Mouse (Mus musculus): ENCODE measurements around the gene Gm49396. TPM values are rescaled to one million over a fixed set of nuclear protein-coding genes. Genes with fewer than 3 reads are reported as not detected.

The Gm49396 gene
- 9.9 and 12.3 TPM in 2 replicates for polyA plus RNA-seq (2016; fragmentation: Nextera tagmentation; extraction: Ambion mirVana)

GRCm38 (mm10) chr7:30563117-30563905 lies at the start of gene Gm49396, which contains the start of the genes U2af1l4 and Psenen:
Gene Gm49396 (plus strand): TSS chr7:30563344.
Gene U2af1l4 (plus strand): TSS chr7:30563301.
Gene Psenen (minus strand): TSS chr7:30563627.
- H3K27me3 ChIP-seq (ENCODE audit: insufficient read depth, poor library complexity, severe bottlenecking): no peaks in the 10 kb centered on the region
- DNase-seq (ENCODE audit: low spot score): peak; percentile 99
- H3K4me3 ChIP-seq: peak within 1 kb of the TSS; percentile 79
- no peaks in the 10 kb centered on the region for H3K9me3 ChIP-seq
- under 1% methylated on average over 45 of the region's 45 CpGs for WGBS
- H3K27ac ChIP-seq: peak within 1 kb of the TSS; percentile 95
- peaks cover 40% of the 10 kb centered on the region for H3K36me3 ChIP-seq
- peaks cover 13% of the 10 kb centered on the region for H3K4me1 ChIP-seq

DNA sequence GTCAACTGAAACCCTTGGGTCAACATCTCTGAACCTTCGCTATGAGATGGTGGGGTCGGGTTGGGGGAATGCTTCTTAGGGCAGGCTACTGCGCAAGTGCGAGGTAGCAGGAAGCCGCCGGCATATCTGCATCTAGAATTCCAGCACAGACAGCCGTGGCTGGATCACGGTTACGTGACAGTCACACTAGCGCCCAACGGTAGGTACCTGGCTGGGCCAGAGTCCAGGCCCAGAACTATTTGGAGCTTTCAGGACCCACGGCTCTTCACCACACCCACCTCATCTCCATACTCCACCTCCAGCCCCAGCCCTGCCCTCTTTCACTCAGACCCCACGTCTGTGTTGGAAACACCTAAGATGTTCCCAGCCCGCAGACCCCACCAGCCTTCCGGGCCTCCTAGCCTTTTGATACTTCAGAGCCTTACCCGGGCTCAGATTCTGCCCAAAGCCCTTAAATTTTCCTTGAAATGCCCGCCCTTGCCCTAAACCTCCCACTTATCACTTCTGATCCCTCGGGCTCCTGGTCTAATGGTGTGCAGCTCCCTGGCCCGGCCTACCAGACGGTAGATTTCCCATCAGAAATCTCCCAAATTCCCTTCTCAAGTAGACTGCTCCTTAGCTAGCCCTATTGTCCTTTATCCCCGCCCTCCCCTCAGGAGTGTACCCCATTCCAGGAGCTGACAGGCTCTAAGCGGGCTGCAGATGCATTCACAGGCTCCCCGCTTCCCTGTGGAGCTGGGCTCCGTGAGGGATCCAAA lies 48.0 kb upstream of the Gm49396 start:
- H3K4me3 ChIP-seq: peak overlapping the region; percentile 27; the same call in 1 of the 2 replicates
- H3K9me3 ChIP-seq: no peaks in the 10 kb centered on the region
- no peaks in the 10 kb centered on the region for H3K36me3 ChIP-seq
- WGBS: 44% methylated on average over 24 of the region's 24 CpGs
- peaks cover 20% of the 10 kb centered on the region for H3K27me3 ChIP-seq (ENCODE audit: insufficient read depth, poor library complexity, severe bottlenecking)
- DNase-seq (ENCODE audit: low spot score): no peak
- no peaks in the 10 kb centered on the region for H3K4me1 ChIP-seq
- no peak overlapping the region for H3K27ac ChIP-seq

- DNase-seq (ENCODE audit: low spot score): no peak
These were observed 44.8 kb upstream of the Gm49396 start for GRCm38 (mm10) chr7:30518325-30518724.

GRCm38 (mm10) chr7:30520396-30520795 lies 42.7 kb upstream of the Gm49396 start:
- 68% methylated on average over 4 of the region's 4 CpGs for WGBS
- Histone ChIP-seq H3K4me1 (peaks cover 3% of the 10 kb centered on the region; the same call in 1 of the 2 replicates), H3K27ac (no peak overlapping the region), H3K9me3 (no peaks in the 10 kb centered on the region), H3K4me3 (no peak overlapping the region), H3K27me3 (ENCODE audit: insufficient read depth, poor library complexity, severe bottlenecking) (peaks cover 44% of the 10 kb centered on the region), H3K36me3 (peaks cover 22% of the 10 kb centered on the region)
- DNase-seq (ENCODE audit: low spot score): no peak

More at GRCm38 (mm10) chr7:30518325-30518724, 44.8 kb upstream of the Gm49396 start:
- Histone ChIP-seq H3K36me3 (peaks cover 3% of the 10 kb centered on the region; the same call in 1 of the 2 replicates), H3K27ac (no peak overlapping the region), H3K27me3 (ENCODE audit: insufficient read depth, poor library complexity, severe bottlenecking) (peaks cover 30% of the 10 kb centered on the region), H3K4me3 (no peak overlapping the region), H3K9me3 (no peaks in the 10 kb centered on the region), H3K4me1 (no peaks in the 10 kb centered on the region)
- WGBS: 31% methylated on average over 8 of the region's 8 CpGs

- no peak overlapping the region for H3K4me3 ChIP-seq
- 81% methylated on average over 5 of the region's 5 CpGs for WGBS
- peaks cover 39% of the 10 kb centered on the region for H3K27me3 ChIP-seq (ENCODE audit: insufficient read depth, poor library complexity, severe bottlenecking)
- H3K36me3 ChIP-seq: peaks cover 27% of the 10 kb centered on the region
- no peaks in the 10 kb centered on the region for H3K9me3 ChIP-seq
- peaks cover 3% of the 10 kb centered on the region for H3K4me1 ChIP-seq
- H3K27ac ChIP-seq: no peak overlapping the region
- no peak for DNase-seq (ENCODE audit: low spot score)
These were observed 42.3 kb upstream of the Gm49396 start for GRCm38 (mm10) chr7:30520856-30521255.

DNA sequence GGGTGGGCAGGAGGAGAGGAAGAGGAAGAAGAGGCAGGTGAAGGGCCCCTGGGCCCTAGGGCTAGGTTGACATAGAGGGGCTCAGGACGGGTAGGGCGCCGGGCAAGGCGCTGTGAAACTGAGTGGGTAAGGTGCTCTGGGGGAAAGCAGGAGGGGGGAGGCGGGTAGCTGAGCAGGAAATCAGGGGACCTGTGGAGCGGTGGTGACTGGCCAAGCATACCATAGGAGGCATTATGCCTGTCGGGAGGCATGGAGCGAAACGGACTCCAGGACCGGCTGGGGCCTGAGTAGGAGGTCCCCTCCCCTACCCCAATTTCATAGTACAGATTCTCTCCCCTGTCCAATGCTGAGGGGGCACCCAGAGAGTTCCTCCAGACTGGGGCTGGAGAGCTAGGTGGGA lies 40.3 kb upstream of the Gm49396 start:
- no peaks in the 10 kb centered on the region for H3K9me3 ChIP-seq
- no peak for DNase-seq (ENCODE audit: low spot score)
- WGBS: 79% methylated on average over 10 of the region's 10 CpGs
- H3K4me3 ChIP-seq: no peak overlapping the region
- H3K4me1 ChIP-seq: peaks cover 14% of the 10 kb centered on the region
- H3K27me3 ChIP-seq (ENCODE audit: insufficient read depth, poor library complexity, severe bottlenecking): peaks cover 54% of the 10 kb centered on the region
- H3K36me3 ChIP-seq: peaks cover 44% of the 10 kb centered on the region
- no peak overlapping the region for H3K27ac ChIP-seq

DNA sequence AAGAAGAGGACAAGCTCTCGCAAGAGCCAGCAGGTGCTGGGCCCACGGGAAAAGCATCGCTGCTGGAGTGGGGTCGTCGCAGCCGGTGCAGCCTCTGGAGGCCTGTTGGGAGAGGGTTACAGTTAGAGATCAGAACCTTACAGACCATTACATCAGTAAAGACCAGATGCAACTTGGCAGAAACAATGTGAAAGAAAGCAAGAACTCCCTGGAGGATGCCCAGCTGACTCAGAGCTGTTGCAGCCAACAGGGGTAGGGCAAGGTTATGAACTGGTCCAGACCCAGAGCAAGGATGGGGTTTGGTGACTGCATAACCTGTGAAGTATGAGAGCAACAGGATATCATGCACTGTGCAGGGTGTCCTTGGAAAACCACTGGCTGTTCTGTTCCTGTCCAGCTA lies 38.7 kb upstream of the Gm49396 start:
- no peak overlapping the region for H3K4me3 ChIP-seq
- H3K27me3 ChIP-seq (ENCODE audit: insufficient read depth, poor library complexity, severe bottlenecking): peaks cover 52% of the 10 kb centered on the region
- peaks cover 14% of the 10 kb centered on the region for H3K4me1 ChIP-seq
- peaks cover 60% of the 10 kb centered on the region for H3K36me3 ChIP-seq
- H3K27ac ChIP-seq: no peak overlapping the region
- no peak for DNase-seq (ENCODE audit: low spot score)
- no peaks in the 10 kb centered on the region for H3K9me3 ChIP-seq
- WGBS: 77% methylated on average over 6 of the region's 6 CpGs

DNA sequence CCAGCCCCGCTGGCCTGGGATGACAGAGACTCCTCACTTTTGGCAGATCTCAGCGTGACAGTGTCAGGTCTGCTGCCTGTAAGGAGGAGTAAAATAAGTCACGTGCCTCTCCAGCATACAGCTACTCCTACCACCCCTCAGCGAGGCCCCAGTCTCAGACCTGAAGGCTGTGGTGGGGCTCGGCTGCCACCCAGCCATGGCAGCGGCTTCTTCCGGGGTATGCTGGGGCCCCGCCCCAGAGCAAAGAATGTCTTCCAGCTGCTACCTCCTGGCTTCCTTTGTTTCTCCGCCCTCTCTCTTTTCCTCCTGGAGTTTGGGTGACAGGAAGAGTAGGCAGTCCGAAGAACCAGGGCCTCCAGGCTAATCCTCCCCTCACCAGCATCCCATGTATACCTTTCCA lies 37.2 kb upstream of the Gm49396 start:
- 18% methylated on average over 10 of the region's 10 CpGs for WGBS
- H3K27me3 ChIP-seq (ENCODE audit: insufficient read depth, poor library complexity, severe bottlenecking): peaks cover 51% of the 10 kb centered on the region
- 0 out of 2 replicates have a peak overlapping the region, but pooled peaks have one; percentile 49 for H3K27ac ChIP-seq
- no peaks in the 10 kb centered on the region for H3K9me3 ChIP-seq
- peak overlapping the region; percentile 19; the same call in 1 of the 2 replicates for H3K4me3 ChIP-seq
- peaks cover 72% of the 10 kb centered on the region for H3K36me3 ChIP-seq
- DNase-seq (ENCODE audit: low spot score): no peak
- H3K4me1 ChIP-seq: peaks cover 14% of the 10 kb centered on the region

DNA sequence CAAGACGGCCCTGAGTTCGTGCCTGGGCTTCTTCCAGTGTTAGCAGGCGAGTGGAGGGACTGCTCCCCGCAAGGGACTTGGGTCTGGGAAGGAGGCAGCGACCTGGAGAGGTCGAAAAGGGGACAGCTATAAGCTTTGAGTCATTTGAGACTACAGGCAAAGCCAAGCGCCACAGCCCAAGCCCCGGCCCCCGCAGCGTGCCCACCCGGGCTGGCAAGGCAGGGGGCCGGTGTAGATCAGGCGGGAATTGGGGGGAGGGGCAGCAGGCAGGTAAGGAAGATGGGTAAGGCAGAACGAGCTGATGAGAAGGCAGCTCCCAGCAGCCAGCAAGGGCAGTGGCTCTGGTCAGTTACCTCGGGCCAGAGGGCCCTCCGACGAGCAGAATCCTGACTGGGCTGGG lies 36.7 kb upstream of the Gm49396 start:
- H3K36me3 ChIP-seq: peaks cover 73% of the 10 kb centered on the region
- peaks cover 16% of the 10 kb centered on the region for H3K4me1 ChIP-seq
- 13% methylated on average over 17 of the region's 17 CpGs for WGBS
- peak overlapping the region; percentile 19; the same call in 1 of the 2 replicates for H3K4me3 ChIP-seq
- no peak for DNase-seq (ENCODE audit: low spot score)
- peaks cover 50% of the 10 kb centered on the region for H3K27me3 ChIP-seq (ENCODE audit: insufficient read depth, poor library complexity, severe bottlenecking)
- peak overlapping the region; percentile 49; the same call in 1 of the 2 replicates for H3K27ac ChIP-seq
- no peaks in the 10 kb centered on the region for H3K9me3 ChIP-seq

DNA sequence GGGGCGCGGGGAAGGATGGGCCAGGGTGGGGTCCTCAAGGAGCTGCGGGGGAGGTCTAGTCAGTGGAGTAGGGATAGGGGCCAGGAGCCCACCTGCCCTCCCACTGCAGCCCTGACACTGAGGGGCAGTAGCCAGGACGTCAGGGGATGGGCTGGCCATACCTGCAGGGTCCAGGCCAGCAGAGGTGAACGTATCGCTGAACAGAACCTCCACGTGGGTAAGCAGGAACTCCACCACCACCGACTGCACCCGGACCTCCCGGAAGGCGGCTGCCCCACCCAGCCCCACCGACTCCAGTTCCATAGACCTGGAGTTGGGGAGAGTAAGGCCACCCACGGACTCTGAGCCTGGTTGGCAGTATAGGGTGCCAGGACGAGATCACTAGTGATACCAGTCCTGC lies 36.2 kb upstream of the Gm49396 start:
- Histone ChIP-seq H3K4me3 (no peak overlapping the region), H3K27ac (peak overlapping the region; percentile 49; the same call in 1 of the 2 replicates), H3K27me3 (ENCODE audit: insufficient read depth, poor library complexity, severe bottlenecking) (peaks cover 50% of the 10 kb centered on the region), H3K4me1 (peaks cover 18% of the 10 kb centered on the region), H3K9me3 (no peaks in the 10 kb centered on the region), H3K36me3 (peaks cover 79% of the 10 kb centered on the region)
- peak; percentile 71 for DNase-seq (ENCODE audit: low spot score)
- 81% methylated on average over 14 of the region's 14 CpGs for WGBS

GRCm38 (mm10) chr7:30531291-30531815 lies 31.8 kb upstream of the Gm49396 start:
- DNase-seq (ENCODE audit: low spot score): no peak
- Histone ChIP-seq H3K27ac (no peak overlapping the region), H3K4me1 (peaks cover 33% of the 10 kb centered on the region), H3K4me3 (no peak overlapping the region), H3K36me3 (peaks cover 58% of the 10 kb centered on the region), H3K9me3 (no peaks in the 10 kb centered on the region), H3K27me3 (ENCODE audit: insufficient read depth, poor library complexity, severe bottlenecking) (peaks cover 40% of the 10 kb centered on the region)
- WGBS: 75% methylated on average over 9 of the region's 9 CpGs

GRCm38 (mm10) chr7:30532931-30533330 lies 30.2 kb upstream of the Gm49396 start:
- peak overlapping the region; percentile 34; the same call in 1 of the 2 replicates for H3K4me3 ChIP-seq
- H3K36me3 ChIP-seq: peaks cover 42% of the 10 kb centered on the region
- 44% methylated on average over 8 of the region's 8 CpGs for WGBS
- no peaks in the 10 kb centered on the region for H3K9me3 ChIP-seq
- peaks cover 24% of the 10 kb centered on the region for H3K27me3 ChIP-seq (ENCODE audit: insufficient read depth, poor library complexity, severe bottlenecking)
- 0 out of 2 replicates have a peak overlapping the region, but pooled peaks have one; percentile 29 for H3K27ac ChIP-seq
- peak; percentile 89 for DNase-seq (ENCODE audit: low spot score)
- H3K4me1 ChIP-seq: peaks cover 24% of the 10 kb centered on the region

Data from heart, embryonic 10.5 days (tissue).